Mouse (Mus musculus) liver, adult (tissue): ENCODE data around the gene Lmna.

ENCODE experiments used
- GATA4 ChIP-seq: IDR thresholded peaks from 2 replicates; pipeline ENCODE4 v1.6.1; 2014; ENCODE audit warnings: mild to moderate bottlenecking, low read length; ENCODE audit not compliant: insufficient replicate concordance

The Lmna gene

GRCm38 (mm10) chr3:88509692-88510420, at the start of gene Lmna:
Lmna (minus strand) TSS chr3:88509956.
- no peak for TF ChIP-seq GATA4

- TF ChIP-seq GATA4, result no peak
Measured at GRCm38 (mm10) chr3:88556616-88557015, 46.9 kb upstream of the Lmna start.

- no peak for TF ChIP-seq GATA4
Measured at GRCm38 (mm10) chr3:88555731-88556130, 46.0 kb upstream of the Lmna start.

- no peak for TF ChIP-seq GATA4
Measured at GRCm38 (mm10) chr3:88555069-88555605, 45.4 kb upstream of the Lmna start.

- no peak for TF ChIP-seq GATA4
Measured at GRCm38 (mm10) chr3:88553880-88554586, 44.3 kb upstream of the Lmna start.

GRCm38 (mm10) chr3:88553525-88553879, 43.7 kb upstream of the Lmna start, which contains the start of gene Ubqln4:
Ubqln4 (plus strand) TSS chr3:88553758.
- TF ChIP-seq GATA4, result no peak

GRCm38 (mm10) chr3:88552676-88553524, 43.1 kb upstream of the Lmna start, which contains the start of gene Lamtor2:
Lamtor2 (minus strand) TSS chr3:88553074.
- TF ChIP-seq GATA4, result no peak; the same call in 1 of the 2 replicates

- TF ChIP-seq GATA4, result no peak
Measured at GRCm38 (mm10) chr3:88552082-88552645, 42.4 kb upstream of the Lmna start.

- no peak for TF ChIP-seq GATA4
Measured at GRCm38 (mm10) chr3:88551586-88551985, 41.8 kb upstream of the Lmna start.

GRCm38 (mm10) chr3:88548180-88548917, 38.6 kb upstream of the Lmna start, which contains the start of gene Rab25:
Rab25 (minus strand) TSS chr3:88548300.
- TF ChIP-seq GATA4, result no peak

GRCm38 (mm10) chr3:88546674-88547418, 37.1 kb upstream of the Lmna start:
- no peak for TF ChIP-seq GATA4

GRCm38 (mm10) chr3:88544955-88545591, 35.3 kb upstream of the Lmna start:
- TF ChIP-seq GATA4, result no peak

GRCm38 (mm10) chr3:88544514-88544913, 34.8 kb upstream of the Lmna start:
- TF ChIP-seq GATA4, result no peak
